Mouse (Mus musculus) CD4-positive, CD25-positive, alpha-beta regulatory T cell, adult 4 months (primary cell): Measurements from ENCODE around the gene Aloxe3. TPM values are rescaled to one million over a fixed set of nuclear protein-coding genes. Genes with fewer than 3 reads are reported as not detected.

Experiments
- ATAC-seq: one replicate; pipeline ENCODE4 v1.8.0; 2017
- polyA plus RNA-seq, 2 experiments: library from polyadenylated mRNA; unstranded; fragments of 100-300 nt; shearing (Covaris generic); gene quantifications; one replicate each; pipeline ENCODE4 v1.2.1; 2017

The Aloxe3 gene
- polyA plus RNA-seq, 2 experiments from 2014 or later = 0.35 TPM; not detected in 1

DNA sequence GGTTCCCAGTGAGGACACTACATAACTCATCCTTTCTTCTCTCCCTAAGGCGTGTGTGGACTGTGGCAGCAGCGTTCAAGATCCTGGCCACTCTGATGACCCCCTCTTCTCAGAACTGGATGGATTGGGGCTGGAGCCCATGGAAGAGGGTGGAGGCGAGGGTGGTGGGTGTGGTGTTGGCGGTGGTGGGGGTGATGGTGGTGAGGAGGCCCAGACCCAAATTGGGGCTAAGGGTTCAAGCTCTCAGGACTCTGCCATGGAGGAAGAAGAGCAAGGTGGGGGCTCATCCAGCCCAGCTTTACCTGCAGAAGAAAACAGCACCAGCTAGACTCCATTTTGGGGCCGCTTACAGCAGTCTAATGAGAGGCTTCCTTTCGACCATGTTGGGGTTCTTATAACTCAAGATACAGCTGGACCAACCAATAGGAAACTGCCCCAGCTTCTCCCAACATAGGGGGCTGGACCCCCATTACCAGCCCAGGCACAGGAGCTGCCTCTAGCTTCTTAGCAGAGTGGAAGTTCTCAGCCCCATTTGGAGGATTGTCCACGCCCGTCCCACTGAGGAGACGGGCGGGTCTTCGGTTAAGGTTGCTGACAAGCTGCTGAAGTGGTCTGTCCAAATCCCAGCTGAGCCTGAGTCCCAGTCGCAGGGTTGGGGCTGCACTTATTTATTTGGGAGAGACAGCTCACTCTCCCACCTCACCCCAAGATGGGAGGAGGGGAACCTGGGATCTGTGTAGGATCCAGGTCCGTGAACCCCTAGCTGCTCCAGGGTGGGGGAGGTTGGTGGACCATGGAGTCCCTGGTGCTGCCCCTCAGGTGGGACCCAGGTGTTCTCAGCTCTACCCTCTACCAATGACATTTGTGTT lies 16.4 kb upstream of the Aloxe3 start:
- no peak for ATAC-seq

DNA sequence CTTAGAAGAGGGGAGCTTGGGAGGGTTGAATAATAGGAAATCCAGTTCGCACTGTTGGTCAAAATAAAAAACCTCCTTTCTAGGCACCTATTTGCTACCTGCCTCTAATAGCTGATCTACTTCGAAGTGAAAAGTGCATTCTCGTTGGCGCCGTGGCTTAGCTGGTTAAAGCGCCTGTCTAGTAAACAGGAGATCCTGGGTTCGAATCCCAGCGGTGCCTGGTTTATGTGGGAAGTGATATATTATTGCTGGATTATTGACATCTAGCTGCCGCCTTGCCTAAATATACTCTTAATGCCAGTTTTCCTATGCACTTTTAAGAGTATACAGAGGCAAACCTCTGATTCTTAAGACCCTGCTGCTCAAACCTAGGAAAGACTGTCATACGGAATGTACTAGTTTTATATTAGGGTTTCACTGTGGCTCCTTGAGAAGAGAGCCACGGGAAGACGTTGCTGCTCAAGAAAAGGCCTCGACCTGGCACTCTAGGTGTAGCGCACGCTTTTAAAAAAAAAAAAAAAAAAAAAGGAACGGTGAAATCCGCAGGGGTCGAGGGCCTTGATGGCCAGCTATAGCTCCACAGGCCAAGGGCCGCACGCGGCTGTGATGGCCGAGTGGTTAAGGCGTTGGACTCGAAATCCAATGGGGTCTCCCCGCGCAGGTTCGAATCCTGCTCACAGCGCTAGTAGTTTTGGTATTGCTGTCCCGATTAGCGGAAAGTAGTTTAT lies 15.2 kb upstream of the Aloxe3 start:
- peak; percentile 49 for ATAC-seq

DNA sequence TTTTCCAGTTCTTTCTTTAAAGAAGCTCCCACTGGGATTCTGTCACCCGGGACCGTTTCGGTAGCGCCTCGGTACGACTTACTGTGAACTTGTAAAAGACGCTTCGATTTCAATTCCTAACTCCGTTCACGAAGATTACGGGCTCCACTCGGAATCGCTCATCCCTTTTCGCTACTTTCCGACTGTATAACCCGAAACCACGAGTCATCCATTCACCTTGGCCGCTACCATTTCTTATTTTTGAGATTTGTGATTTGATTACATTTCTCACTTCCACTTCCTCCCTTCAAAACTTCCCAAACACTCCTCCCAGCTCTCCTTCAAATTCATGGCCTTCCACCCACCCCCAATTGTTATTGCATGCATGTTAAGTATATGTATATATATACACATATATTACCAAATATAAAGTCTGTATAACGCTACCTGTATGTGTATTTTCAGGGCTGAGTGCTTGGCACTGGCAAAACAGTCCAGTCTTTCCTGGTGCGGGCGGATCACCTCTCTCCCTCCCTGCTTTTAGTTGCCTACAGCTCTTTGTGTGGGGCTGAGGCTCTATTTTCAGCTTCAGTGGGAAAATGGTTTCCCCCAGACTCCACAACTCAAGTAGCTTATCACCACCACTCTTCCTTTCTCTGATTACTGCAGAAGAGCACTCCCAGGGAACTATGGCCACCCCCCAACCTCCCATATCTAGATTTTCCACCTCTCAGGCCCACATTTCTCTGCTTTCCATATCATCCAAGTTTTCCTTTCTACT lies 14.5 kb upstream of the Aloxe3 start:
- ATAC-seq = no peak

DNA sequence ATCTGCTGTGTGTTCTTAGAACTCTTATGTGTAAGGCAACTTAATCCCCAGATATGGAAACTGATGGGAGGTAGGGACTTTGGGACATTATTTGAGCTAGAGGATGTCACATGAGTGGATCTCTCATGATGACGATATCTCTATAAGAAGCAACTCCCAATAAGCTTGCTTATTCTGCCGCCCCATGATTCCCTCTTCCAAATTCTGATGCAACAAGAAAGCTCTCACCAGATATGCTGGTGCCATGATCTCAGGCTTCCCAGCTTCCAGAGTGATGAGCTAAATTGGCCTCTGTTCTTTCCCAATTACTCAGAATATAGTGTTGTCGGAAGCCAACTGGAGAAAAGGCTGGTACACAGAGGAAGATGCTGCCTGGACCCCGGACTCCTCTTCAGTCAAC lies 13.8 kb upstream of the Aloxe3 start:
- ATAC-seq = no peak

DNA sequence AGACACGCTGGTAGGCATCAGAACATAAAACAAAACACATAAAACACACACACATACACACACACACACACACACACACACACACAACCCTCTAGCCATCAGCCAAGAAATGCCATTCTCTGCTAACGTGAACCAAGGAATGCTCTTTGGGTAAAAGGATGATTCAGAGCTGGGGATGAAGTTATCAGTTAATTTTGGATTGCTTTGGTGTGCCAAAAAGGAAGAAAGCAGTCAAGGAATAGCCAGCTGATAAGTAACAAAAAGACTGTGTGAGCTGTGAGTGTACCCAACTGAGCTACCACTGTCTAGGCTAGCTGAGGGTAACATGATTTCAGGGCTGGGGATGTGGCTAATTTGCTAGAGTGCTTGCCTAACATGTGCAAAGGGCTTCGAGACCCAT lies 11.7 kb upstream of the Aloxe3 start:
- no peak for ATAC-seq

DNA sequence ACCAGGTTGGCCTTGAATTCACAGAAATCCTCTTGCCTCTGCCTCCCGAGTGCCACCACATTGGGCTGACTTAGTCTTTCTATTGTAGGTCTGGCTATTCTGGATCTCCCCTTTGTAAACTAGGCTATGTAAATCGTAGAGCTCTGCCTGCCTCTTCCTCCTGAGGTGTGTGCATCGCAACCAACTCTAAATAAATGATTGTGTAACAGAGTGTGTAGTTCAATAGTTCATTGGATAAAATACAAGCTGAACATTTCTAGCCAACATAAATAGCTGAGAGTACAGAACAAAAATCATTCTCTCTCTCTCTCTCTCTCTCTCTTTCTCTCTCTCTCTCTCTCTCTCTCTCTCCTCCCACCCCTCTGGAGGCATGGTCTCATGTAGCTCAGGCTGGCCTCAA lies 11.1 kb upstream of the Aloxe3 start:
- ATAC-seq = no peak

DNA sequence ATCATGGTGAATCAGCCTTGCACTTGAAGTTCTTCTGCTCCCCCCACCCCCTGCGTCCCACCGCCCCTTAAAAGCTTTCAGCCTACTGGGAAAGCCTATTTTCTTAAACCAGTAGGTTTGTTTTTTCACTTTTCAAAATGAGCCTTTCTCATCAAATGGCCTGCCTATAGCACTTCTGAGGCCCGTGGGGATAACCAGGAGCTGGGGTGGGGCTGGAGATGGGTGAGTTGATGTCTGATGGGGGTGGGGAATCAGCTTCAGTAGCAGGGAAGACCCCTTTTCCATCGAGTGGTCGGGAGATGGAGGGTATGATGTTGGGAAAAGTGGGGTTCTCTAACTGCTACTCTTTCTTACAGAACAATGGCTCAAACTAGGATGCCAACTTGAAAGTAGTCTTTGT lies 8.9 kb upstream of the Aloxe3 start:
- no peak for ATAC-seq

DNA sequence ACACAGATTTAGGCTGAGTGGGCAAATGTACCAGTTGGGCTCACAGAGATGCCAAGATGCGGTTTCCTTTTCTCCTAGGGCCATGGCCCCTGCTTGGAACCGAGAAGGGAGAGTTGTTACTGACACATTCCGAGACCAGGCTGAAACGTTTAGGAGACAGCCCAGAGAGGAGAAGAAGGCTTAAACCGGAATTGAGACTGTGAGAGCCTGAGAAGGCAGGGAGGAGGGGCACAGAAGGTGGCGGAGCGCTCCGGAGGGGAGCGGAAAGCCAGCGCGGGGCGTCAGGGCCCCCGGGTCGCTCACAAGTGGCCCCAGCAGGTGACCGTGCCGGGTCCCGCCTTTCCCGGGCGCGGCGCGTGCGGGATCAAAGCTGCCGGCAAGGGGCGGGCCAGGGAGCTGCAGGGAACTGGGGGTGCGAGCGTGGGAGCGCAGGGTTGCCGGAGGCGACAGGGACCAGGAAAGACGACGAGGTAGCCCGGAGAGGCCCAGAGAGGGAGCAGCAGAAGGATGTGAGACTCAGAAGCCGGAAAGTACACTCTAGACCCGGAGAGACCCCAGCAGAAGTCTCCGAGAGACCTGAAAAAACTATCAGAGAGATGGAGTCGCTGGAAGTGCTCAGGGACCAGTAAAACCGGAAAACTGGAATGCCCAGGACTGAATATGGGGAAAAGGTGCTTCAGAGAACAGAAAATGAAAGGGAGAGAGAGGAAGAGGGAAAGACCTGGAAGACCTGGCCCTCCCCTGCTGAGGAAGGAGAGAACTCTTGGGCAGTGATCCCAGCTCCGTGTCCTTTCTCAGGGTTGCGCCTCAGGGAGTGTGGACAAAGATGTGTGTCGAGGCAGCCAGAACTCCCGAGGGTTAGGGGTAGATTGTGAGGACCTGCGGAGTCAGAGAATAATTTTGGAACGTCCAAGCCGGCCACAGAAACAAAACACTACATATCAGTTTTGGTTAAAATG lies 7.7 kb upstream of the Aloxe3 start:
- peak; percentile 45 for ATAC-seq

DNA sequence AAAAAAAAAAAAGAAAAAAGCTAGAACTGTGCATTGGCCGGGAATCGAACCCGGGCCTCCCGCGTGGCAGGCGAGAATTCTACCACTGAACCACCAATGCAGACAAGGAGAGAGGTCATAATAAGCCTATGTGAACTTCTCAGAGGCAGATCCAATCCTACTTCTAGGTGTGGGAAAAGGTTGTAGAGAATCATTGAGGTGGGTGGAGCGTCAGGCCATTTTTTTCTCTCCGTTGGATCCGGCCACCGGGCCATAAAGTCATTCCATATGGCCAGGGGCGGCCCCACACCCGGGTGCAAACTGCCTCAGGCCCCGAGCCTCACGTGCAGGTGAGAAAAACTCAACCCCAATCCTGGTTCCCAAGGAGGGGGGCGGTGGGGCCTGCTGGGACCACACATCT lies 6.9 kb upstream of the Aloxe3 start:
- ATAC-seq = peak; percentile 35

DNA sequence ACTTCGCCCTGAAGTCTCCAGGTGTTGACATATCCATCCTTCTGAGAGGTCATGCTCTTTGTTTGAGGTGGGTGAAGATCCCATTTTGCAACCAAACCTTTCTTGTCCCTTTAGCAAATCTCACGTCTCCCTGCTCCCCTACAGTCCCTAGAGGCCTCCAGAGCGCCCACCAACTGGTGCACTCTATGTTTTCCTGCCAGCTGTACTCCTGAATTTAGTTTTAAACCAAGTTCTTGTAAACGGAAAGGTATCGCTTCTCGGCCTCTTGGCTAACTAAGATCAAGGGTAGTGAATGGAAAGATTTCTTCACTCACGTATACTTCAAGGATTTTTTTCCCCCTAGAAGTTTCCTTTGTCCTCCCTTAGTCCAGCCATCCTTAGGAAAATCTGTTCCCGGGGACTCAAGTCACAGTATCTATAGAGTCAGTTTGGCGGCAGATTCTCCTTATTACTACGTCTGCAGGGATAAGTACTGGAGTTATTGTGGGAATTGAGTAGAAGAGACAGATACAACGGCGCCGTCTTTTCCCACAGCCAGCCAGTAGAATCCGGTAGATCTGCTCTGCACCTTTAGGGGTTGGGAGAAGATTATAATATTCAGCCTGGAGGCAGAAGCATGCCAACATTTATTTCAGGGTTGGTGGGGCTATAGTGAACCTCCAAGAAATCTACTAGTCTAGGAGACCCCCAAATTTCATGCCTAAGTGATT lies 6.1 kb upstream of the Aloxe3 start:
- no peak for ATAC-seq

DNA sequence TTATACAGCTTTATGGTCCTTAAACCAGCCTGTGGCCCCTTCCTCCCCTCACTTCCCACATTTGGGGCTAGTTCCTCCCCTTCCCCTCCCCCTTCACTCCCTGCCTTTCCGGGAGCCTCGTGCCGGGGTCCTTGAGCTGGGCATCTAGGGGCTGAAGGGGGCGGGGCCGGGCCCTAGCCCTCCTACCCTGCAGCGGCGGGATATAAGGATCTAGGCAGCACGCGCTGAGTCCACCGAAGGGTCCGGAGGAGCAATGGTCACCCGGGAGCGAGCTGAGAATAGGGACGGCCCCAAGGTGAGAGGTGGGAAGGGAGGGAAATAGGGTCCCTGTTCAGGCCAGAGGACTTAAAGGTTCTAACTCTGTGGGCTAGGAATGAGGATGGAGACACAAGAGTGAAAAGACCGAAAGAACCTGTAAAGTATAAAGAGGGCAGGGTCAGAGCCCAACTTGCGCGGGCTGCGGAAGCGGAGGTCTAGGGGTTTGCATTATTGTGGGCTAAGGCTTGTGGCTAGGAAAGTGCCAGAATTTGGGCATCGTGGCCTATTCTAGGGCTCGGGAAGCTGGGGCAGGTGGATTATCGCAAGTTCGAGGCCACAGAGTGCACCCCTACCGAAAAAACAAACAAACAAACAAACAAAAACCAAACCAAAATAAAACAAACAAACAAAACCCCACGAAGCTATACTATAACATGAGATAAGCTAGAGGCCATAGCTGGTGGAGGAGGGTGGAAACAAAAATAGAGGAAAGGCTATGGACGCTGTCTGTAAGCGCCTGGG lies 5.3 kb upstream of the Aloxe3 start, which contains the start of gene Hes7:
TSS of gene Hes7 (plus strand) at position 184 of the 780 bp plus-strand sequence.
- no peak for ATAC-seq

DNA sequence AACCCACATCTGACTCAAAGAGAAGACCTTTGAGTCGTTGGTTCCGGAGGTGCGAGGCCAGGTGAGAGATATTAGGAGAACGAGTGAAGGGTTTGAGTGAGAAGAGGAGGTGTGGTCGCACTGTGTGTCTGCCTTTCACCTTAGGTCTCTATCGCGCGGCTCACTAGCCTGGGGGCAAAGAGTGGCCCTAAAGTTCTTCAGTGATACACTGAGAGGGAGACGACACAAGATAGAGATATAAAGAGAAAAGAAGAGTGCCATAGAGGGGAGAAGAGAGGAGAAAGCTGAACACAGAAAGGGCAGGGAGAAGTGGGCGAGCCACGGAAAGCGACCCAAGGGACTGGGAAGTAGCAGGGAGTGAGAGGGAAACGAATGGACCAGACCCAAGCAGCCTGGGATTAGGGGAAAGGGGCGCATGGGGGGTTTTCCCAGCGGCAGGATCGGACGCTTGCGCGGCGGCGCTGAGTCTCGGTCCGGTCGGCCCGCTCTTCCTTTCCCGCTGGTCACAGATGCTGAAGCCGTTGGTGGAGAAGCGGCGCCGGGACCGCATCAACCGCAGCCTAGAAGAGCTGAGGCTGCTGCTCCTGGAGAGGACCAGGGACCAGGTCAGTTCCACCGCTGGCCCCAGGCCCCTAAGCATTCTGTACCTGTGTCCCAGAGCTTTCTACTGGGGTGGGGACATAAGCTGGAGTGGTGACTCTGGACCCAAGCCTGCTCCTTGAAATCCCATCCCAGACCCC lies 4.5 kb upstream of the Aloxe3 start:
- no peak for ATAC-seq

DNA sequence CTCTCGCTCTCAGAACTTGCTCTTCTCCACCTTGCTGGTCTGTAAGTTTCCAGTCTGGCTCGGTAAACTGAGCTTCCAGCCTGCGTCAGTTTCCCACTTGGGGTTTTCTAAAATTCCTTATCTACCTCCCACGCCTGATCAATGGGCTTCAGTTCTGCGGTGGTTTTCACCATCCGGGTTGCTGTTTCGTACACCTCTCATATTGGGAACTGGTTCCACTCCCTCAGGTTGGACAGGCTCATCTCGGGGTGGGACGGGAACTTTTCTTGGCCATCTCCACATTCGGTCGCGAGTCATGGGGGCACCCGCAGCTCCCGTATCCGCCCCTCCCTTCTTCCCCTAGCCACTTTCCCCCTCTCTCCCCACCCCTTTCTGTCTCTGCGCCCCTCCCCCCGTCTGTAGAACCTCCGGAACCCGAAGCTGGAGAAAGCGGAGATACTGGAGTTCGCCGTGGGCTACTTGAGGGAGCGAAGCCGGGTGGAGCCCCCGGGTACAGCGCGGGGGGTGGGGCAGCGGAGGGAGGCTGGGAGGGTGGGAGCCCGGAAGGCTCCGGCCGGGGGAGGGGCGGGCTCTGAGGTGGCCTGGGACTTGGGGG lies 3.9 kb upstream of the Aloxe3 start:
- ATAC-seq = no peak

DNA sequence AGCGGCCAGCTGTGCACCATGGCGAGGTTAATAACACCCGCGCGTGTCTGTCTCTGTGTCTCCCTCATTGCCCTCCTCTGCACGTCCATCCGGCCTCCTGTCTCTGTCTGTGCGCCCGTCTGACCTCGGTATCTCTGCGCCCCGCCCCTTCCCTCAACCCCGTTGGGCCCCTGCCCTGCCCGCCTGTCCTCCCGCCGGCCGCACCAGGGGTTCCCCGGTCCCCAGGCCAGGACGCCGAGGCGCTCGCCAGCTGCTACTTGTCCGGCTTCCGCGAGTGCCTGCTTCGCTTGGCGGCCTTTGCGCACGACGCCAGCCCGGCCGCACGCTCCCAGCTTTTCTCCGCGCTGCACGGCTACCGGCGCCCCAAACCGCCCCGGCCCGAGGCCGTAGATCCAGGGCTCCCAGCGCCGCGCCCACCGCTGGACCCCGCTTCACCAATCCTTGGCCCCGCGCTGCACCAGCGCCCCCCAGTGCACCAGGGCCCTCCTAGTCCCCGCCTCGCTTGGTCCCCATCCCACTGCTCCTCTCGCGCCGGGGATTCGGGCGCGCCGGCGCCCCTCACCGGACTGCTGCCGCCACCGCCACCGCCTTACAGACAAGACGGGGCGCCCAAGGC lies 3.3 kb upstream of the Aloxe3 start, which contains the start of gene 9130213A22Rik:
TSS of gene 9130213A22Rik (minus strand) at position 254 of the 616 bp plus-strand sequence.
- ATAC-seq = no peak

DNA sequence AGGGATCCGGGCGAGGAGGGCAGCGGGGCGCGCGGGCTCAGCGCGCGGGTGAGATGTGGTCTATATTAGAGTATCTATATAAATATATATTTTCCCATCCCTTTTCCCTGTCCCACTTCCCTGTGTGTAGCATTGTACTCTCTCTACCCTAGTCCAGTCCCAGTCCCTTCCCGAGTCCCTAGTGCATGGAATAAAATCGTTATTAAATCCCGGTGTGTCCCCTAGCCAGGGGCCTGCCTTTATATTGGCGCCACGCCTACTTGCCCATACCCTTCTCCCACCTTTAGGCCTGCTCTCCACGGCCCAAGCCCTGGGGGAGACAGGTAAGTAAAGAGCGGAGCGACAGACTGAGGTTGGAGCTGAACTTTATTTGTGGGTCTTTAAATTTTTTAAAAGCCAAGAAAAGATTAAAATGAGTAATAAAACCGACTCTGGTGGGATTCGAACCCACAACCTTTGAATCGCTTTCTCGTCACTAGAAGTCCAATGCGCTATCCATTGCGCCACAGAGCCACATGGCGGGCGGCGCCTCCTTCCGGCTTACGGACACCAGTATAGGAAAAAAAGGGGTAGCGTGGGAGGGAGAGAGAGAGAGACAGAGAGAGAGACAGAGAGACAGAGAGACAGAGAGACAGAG lies 2.5 kb upstream of the Aloxe3 start:
- ATAC-seq = no peak

DNA sequence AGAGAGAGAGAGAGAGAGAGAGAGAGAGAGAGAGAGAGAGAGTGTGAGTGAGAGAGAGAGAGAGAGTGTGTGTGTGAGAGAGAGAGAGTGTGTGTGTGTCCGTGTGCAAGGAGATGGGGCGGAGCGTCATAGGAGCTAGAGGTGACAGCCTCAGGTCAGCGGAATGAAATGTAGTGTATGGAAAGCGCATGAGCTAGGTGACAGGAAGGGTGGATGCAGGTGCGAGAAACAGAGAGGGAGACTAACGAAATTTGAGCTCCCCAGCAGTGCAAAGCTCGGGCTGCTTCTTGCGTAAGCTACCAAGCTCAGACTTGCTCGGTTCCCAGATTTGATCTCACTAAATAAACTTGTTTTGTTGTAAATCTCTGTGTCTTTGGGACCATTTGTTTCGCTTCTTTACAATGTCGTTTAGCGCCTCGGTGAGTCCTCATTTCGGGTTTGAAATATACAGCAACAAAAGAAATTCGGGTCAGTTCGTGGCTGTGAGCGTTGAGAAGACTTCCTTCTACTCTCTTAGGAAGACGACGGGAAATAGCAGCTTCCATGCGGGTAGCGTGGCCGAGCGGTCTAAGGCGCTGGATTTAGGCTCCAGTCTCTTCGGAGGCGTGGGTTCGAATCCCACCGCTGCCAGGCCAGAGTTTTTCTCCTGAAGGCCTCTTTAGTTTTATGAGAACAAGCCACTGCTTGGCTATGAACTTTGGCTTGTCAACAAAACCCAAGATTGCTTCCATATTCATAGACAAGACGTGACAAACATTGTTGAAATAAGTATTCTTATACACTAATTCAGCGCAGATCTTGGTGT lies 1.8 kb upstream of the Aloxe3 start:
- ATAC-seq = peak; percentile 30

DNA sequence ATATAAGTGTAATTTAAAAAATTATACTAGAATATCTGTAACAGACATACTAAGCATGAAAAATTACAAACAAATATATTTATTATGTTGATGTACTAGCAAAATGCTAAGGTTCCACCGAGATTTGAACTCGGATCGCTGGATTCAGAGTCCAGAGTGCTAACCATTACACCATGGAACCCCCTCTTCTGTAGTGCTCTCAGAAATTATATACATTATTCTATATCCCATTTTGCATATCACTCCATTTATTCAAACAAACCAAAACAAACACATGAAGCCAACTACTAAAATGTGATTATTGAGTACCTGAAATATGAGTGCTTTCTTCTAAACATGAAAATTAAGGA lies 1.2 kb upstream of the Aloxe3 start:
- peak; percentile 29 for ATAC-seq
